Comparison of ENCODE assay signal across 19 mouse cellular contexts in genomic region chr14:37013644-37014043, GRCm38 (mm10). TPM values are rescaled to one million over a fixed set of nuclear protein-coding genes. Genes with fewer than 3 reads are reported as not detected.
A peak's percentile ranks its signal among the peaks of the same experiment; 100 is the strongest.
DNase-seq lines count a peak whose midpoint lies in the region; ATAC-seq lines count a peak whose summit lies in the region.
"Had no signal": no experiment of that assay in that cellular context is flagged by ENCODE, and none has a peak within 500 bp of the region (broad histone marks: within the 10 kb centered on the region; RNA-seq: fewer than 3 reads in every experiment).

No protein-coding gene starts in this region.

- H3K36me3 ChIP-seq in hindbrain, embryonic 14.5 days (replicated peaks; ENCODE audit: control insufficient read depth, insufficient read depth), result no peaks in the 10 kb centered on the region
- no peaks in the 10 kb centered on the region for H3K36me3 ChIP-seq in hindbrain, embryonic 11.5 days (ENCODE audit: control insufficient read depth, insufficient read depth, low read length)
- H3K36me3 ChIP-seq: limb, embryonic 12.5 days had no signal

- no peak for DNase-seq in hindbrain, embryonic 14.5 days (ENCODE audit: low spot score)
- DNase-seq in hindbrain, embryonic 11.5 days (ENCODE audit: low spot score), result no peak
- peak; percentile 33 for DNase-seq in retina, postnatal 1 day
- no peak for DNase-seq in retina, embryonic 14.5 days (ENCODE audit: low spot score)
- peak; percentile 17 to 18 for DNase-seq in layer of hippocampus, adult 8-10 months (ENCODE audit: low spot score in 2 of 2)
- DNase-seq in telencephalon, adult 2 months (ENCODE audit: low read depth, low spot score), result peak; percentile 47
- DNase-seq in adrenal gland, postnatal 25 days, result no peak
- DNase-seq: heart, postnatal 10 days; kidney, postnatal 36 days; liver, postnatal 0 days; thymus, postnatal 4 days had no signal

- H3K9me3 ChIP-seq in hindbrain, embryonic 14.5 days (ENCODE audit: control insufficient read depth, low read length), result no peaks in the 10 kb centered on the region
- no peaks in the 10 kb centered on the region; the same call in 1 of the 2 replicates for H3K9me3 ChIP-seq in hindbrain, embryonic 11.5 days (ENCODE audit: control insufficient read depth, low read length)

- no peaks in the 10 kb centered on the region for H3K27me3 ChIP-seq in hindbrain, embryonic 14.5 days (ENCODE audit: control insufficient read depth, insufficient read depth, low read length)
- H3K27me3 ChIP-seq in hindbrain, embryonic 11.5 days (ENCODE audit: control insufficient read depth, insufficient read depth, low read length), result no peaks in the 10 kb centered on the region
- H3K27me3 ChIP-seq: limb, embryonic 12.5 days had no signal

- 41% methylated on average over 3 of the region's 3 CpGs for WGBS in hindbrain, embryonic 14.5 days
- WGBS in hindbrain, embryonic 11.5 days, result 59% methylated on average over 3 of the region's 3 CpGs

- H3K4me2 ChIP-seq in hindbrain, embryonic 14.5 days (replicated peaks), result no peak overlapping the region
- no peak overlapping the region for H3K4me2 ChIP-seq in hindbrain, embryonic 11.5 days (replicated peaks; ENCODE audit: low read depth, low read length)
- H3K4me2 ChIP-seq: limb, embryonic 12.5 days had no signal

- no peak overlapping the region for H3K27ac ChIP-seq in hindbrain, embryonic 14.5 days
- H3K27ac ChIP-seq in hindbrain, embryonic 11.5 days (ENCODE audit: low read depth, low read length), result no peak overlapping the region
- H3K27ac ChIP-seq: limb, embryonic 12.5 days had no signal

- 0 out of 2 replicates have a peak, but pooled peaks cover 5% of the 10 kb centered on the region for H3K4me1 ChIP-seq in hindbrain, embryonic 14.5 days (replicated peaks; ENCODE audit: control insufficient read depth, insufficient read depth, low read length)
- no peaks in the 10 kb centered on the region for H3K4me1 ChIP-seq in hindbrain, embryonic 11.5 days (replicated peaks; ENCODE audit: control insufficient read depth, insufficient read depth, low read length)
- H3K4me1 ChIP-seq: limb, embryonic 12.5 days had no signal

- ATAC-seq in hindbrain, embryonic 14.5 days (ENCODE audit: low FRiP score), result peak; percentile 55; the same call in 1 of the 2 replicates
- ATAC-seq in hindbrain, embryonic 11.5 days (ENCODE audit: low FRiP score), result no peak
- ATAC-seq: CD4-positive, CD25-positive, alpha-beta regulatory T cell, adult 4 months; intestine, postnatal 0 days; liver, postnatal 0 days had no signal

- no peak overlapping the region for H3K9ac ChIP-seq in hindbrain, embryonic 14.5 days
- H3K9ac ChIP-seq in hindbrain, embryonic 11.5 days (ENCODE audit: low read depth, low read length), result no peak overlapping the region
- H3K9ac ChIP-seq: limb, embryonic 12.5 days; liver, postnatal 0 days had no signal

- H3K4me3 ChIP-seq in hindbrain, embryonic 14.5 days (replicated peaks; ENCODE audit: low read length), result no peak overlapping the region
- H3K4me3 ChIP-seq in hindbrain, embryonic 11.5 days (ENCODE audit: low read depth, low read length), result no peak overlapping the region
- H3K4me3 ChIP-seq: limb, embryonic 12.5 days had no signal

RNA-seq across cellular contexts. Expression of gene Rgr, which starts 35.1 kb away (rescaled TPM):
- 0.26 TPM in 1 of 2 replicates, not detected in the other for polyA plus RNA-seq in hindbrain, embryonic 14.5 days (2014; fragmentation: Nextera tagmentation; extraction: Ambion mirVana)
- not detected in 2 replicates for polyA plus RNA-seq in hindbrain, embryonic 11.5 days (2014; fragmentation: Nextera tagmentation; extraction: Ambion mirVana)
- total RNA-seq in layer of hippocampus, adult 8-10 months (2022), result not detected
- total RNA-seq in adrenal gland, postnatal 25 days (2021), result not detected in 2 replicates
- total RNA-seq: granulocyte monocyte progenitor cell, adult 5-6 weeks; heart, postnatal 10 days; megakaryocyte progenitor cell, adult 5-6 weeks had no signal
- polyA plus RNA-seq: intestine, postnatal 0 days; limb, embryonic 12.5 days; liver, postnatal 0 days; neural tube, embryonic 14.5 days; stomach, embryonic 14.5 days had no signal

RNA-seq across cellular contexts. Expression of gene Lrit1, which starts 41.0 kb away (rescaled TPM):
- not detected in 2 replicates for polyA plus RNA-seq in hindbrain, embryonic 14.5 days (2014; fragmentation: Nextera tagmentation; extraction: Ambion mirVana)
- not detected in 2 replicates for polyA plus RNA-seq in hindbrain, embryonic 11.5 days (2014; fragmentation: Nextera tagmentation; extraction: Ambion mirVana)
- under 1 TPM in 1 of 4 experiments, not detected in 3; 0.10 TPM for total RNA-seq in layer of hippocampus, adult 8-10 months (2022)
- total RNA-seq in adrenal gland, postnatal 25 days (2021), result not detected in 2 replicates
- total RNA-seq: granulocyte monocyte progenitor cell, adult 5-6 weeks; heart, postnatal 10 days; megakaryocyte progenitor cell, adult 5-6 weeks had no signal
- polyA plus RNA-seq: CD4-positive, CD25-positive, alpha-beta regulatory T cell, adult 4 months; embryonic facial prominence, embryonic 14.5 days; limb, embryonic 12.5 days; neural tube, embryonic 14.5 days; stomach, embryonic 14.5 days had no signal

RNA-seq across cellular contexts. Expression of gene Ccser2, which starts 45.1 kb away (rescaled TPM):
- 84.4 and 96.1 TPM in 2 replicates for polyA plus RNA-seq in hindbrain, embryonic 14.5 days (2014; fragmentation: Nextera tagmentation; extraction: Ambion mirVana)
- polyA plus RNA-seq in hindbrain, embryonic 11.5 days (2014; fragmentation: Nextera tagmentation; extraction: Ambion mirVana), result 47.1 and 50.2 TPM in 2 replicates
- total RNA-seq in layer of hippocampus, adult 8-10 months (2022), result 10 to 100 TPM; 76.2 to 95.9 (median 85.0) TPM
- 31.3 and 33.2 TPM in 2 replicates for total RNA-seq in adrenal gland, postnatal 25 days (2021)

RNA-seq across cellular contexts. Expression of gene Lrit2, which starts 54.1 kb away (rescaled TPM):
- polyA plus RNA-seq in hindbrain, embryonic 14.5 days (2014; fragmentation: Nextera tagmentation; extraction: Ambion mirVana), result not detected in 2 replicates
- not detected in 2 replicates for polyA plus RNA-seq in hindbrain, embryonic 11.5 days (2014; fragmentation: Nextera tagmentation; extraction: Ambion mirVana)
- not detected for total RNA-seq in layer of hippocampus, adult 8-10 months (2022)
- not detected in 2 replicates for total RNA-seq in adrenal gland, postnatal 25 days (2021)
- total RNA-seq: granulocyte monocyte progenitor cell, adult 5-6 weeks; heart, postnatal 10 days; megakaryocyte progenitor cell, adult 5-6 weeks had no signal
- polyA plus RNA-seq: CD4-positive, CD25-positive, alpha-beta regulatory T cell, adult 4 months; intestine, postnatal 0 days; limb, embryonic 12.5 days; liver, postnatal 0 days; neural tube, embryonic 14.5 days; stomach, embryonic 14.5 days had no signal

Comparison
In these comparisons a context has a peak if more than half of its experiments do, and no peak if none do; other contexts are left out.
1. DNase-seq: peak in retina, postnatal 1 day (single experiment), layer of hippocampus, adult 8-10 months (2 of 2) and telencephalon, adult 2 months (single experiment); none in hindbrain, embryonic 14.5 days (single experiment), hindbrain, embryonic 11.5 days (single experiment), retina, embryonic 14.5 days (single experiment) and adrenal gland, postnatal 25 days (single experiment).